Mouse (Mus musculus): ENCODE measurements around the gene Kprp. TPM values are rescaled to one million over a fixed set of nuclear protein-coding genes. Genes with fewer than 3 reads are reported as not detected.
"Not testable (repeated sequence)": the region's sequence is repeated elsewhere in the genome, so short reads cannot be mapped to it uniquely, and the experiment has no call there.

Gene Kprp
- not detected in 2 replicates for polyA plus RNA-seq (2016; fragmentation: Nextera tagmentation; extraction: Ambion mirVana)

- no peaks in the 10 kb centered on the region for H3K36me3 ChIP-seq (replicated peaks)
- no peaks in the 10 kb centered on the region for H3K9me3 ChIP-seq
- H3K4me3 ChIP-seq, result no peak within 1 kb of the TSS
- WGBS, result 70% methylated on average over 1 of the region's 1 CpGs
- H3K27ac ChIP-seq, result no peak within 1 kb of the TSS
- H3K4me1 ChIP-seq, result no peaks in the 10 kb centered on the region
- H3K27me3 ChIP-seq (ENCODE audit: poor library complexity, severe bottlenecking), result no peaks in the 10 kb centered on the region
- no peak for DNase-seq (ENCODE audit: extremely low spot score, low spot score)
These were observed at the start of gene Kprp for GRCm38 (mm10) chr3:92827108-92827507. Gene Kprp, minus strand, starts transcription at chr3:92827247.

DNA sequence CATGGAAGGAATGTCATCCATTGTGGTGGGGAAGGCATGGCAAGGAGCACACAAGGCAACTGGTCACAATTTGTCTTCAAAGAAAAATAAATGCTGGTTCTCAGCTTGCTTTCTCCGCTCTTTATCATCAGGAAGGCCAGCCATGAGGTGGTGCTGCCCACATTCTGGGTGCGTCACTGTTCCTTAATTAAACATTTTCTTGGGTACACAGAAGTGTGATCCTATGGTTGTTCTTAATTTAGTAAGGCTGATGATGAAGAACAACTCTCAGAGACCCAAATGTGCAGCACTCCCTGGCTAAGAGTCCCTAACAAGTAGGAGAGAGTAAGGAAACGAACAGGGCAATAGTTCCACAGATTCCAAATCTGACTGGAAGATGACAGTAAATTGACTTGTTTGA is 47.1 kb upstream of the Kprp start:
- no peak for DNase-seq (ENCODE audit: extremely low spot score, low spot score)
- 89% methylated on average over 3 of the region's 3 CpGs for WGBS

GRCm38 (mm10) chr3:92870116-92870515 is 43.1 kb upstream of the Kprp start, which contains the start of gene 2310050C09Rik:
Gene 2310050C09Rik, minus strand, starts transcription at chr3:92870216.
- Histone ChIP-seq H3K27me3 (ENCODE audit: poor library complexity, severe bottlenecking) (no peaks in the 10 kb centered on the region), H3K4me3 (no peak within 1 kb of the TSS), H3K4me1 (no peaks in the 10 kb centered on the region), H3K27ac (no peak within 1 kb of the TSS), H3K36me3 (replicated peaks) (no peaks in the 10 kb centered on the region), H3K9me3 (no peaks in the 10 kb centered on the region)
- 88% methylated on average over 4 of the region's 4 CpGs for WGBS
- no peak for DNase-seq (ENCODE audit: extremely low spot score, low spot score)

More for the DNA sequence above, 47.1 kb upstream of the Kprp start:
- Histone ChIP-seq H3K36me3 (replicated peaks) (no peaks in the 10 kb centered on the region), H3K27ac (no peak overlapping the region), H3K27me3 (ENCODE audit: poor library complexity, severe bottlenecking) (no peaks in the 10 kb centered on the region), H3K4me3 (no peak overlapping the region), H3K4me1 (no peaks in the 10 kb centered on the region), H3K9me3 (no peaks in the 10 kb centered on the region)

GRCm38 (mm10) chr3:92851186-92851585 is 24.1 kb upstream of the Kprp start, which contains the start of gene Lce1l:
Gene Lce1l, minus strand, starts transcription at chr3:92851286.
- H3K4me3 ChIP-seq, result no peak within 1 kb of the TSS
- H3K27ac ChIP-seq, result no peak within 1 kb of the TSS
- H3K9me3 ChIP-seq, result no peaks in the 10 kb centered on the region
- whole genome bisulfite sequencing, result 92% methylated on average over 3 of the region's 3 CpGs
- no peak for DNase-seq (ENCODE audit: extremely low spot score, low spot score)
- H3K27me3 ChIP-seq (ENCODE audit: poor library complexity, severe bottlenecking), result no peaks in the 10 kb centered on the region
- no peaks in the 10 kb centered on the region for H3K4me1 ChIP-seq
- no peaks in the 10 kb centered on the region for H3K36me3 ChIP-seq (replicated peaks)

DNA sequence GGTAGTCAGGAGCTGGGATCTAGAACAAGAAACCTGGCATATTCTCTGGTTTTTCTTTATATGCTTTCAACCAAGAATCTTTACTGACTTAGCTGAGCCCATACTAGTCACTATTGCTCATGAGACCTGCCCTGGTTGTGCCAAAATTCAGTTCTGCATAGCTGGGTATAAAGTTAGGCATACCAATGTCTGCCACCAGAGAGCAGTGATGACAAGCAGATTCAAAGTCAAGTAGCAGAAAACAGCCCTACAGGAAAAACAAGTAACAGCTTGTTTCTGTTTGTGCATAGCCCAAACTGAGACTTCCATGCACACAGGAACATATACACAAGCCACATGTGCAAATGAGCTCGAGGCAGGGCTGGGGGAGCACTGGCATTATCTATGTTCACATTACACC is 1.2 kb downstream of the Kprp start:
- no peaks in the 10 kb centered on the region for H3K36me3 ChIP-seq (replicated peaks)
- H3K4me3 ChIP-seq, result no peak overlapping the region
- no peaks in the 10 kb centered on the region for H3K27me3 ChIP-seq (ENCODE audit: poor library complexity, severe bottlenecking)
- 39% methylated on average over 1 of the region's 1 CpGs for WGBS
- H3K27ac ChIP-seq, result no peak overlapping the region
- H3K4me1 ChIP-seq, result no peaks in the 10 kb centered on the region
- no peak for DNase-seq (ENCODE audit: extremely low spot score, low spot score)
- no peaks in the 10 kb centered on the region for H3K9me3 ChIP-seq

DNA sequence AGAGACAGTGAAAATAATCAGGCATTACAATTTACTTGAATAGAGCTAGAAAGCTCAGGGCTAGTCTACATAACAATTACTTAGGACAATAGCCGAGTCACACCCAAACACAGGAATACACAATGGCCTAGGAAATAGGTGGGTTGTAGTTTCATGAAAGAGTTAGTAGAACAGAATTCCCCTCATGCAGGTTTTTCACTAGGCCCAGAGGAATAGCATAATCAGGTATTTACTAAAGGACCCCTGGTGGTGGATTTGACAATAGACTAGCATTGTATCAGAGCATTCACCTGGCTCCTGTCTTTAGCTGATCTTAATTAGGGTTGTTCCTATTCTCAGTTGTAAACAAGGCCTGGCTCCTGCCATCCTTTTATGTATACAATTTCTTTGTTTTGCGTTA is 11.0 kb downstream of the Kprp start:
- H3K27ac ChIP-seq; DNase-seq (ENCODE audit: extremely low spot score, low spot score); H3K36me3 ChIP-seq (replicated peaks); H3K27me3 ChIP-seq (ENCODE audit: poor library complexity, severe bottlenecking); H3K9me3 ChIP-seq; H3K4me3 ChIP-seq; H3K4me1 ChIP-seq: not testable (repeated sequence)
- WGBS, result 89% methylated on average over 2 of the region's 2 CpGs

DNA sequence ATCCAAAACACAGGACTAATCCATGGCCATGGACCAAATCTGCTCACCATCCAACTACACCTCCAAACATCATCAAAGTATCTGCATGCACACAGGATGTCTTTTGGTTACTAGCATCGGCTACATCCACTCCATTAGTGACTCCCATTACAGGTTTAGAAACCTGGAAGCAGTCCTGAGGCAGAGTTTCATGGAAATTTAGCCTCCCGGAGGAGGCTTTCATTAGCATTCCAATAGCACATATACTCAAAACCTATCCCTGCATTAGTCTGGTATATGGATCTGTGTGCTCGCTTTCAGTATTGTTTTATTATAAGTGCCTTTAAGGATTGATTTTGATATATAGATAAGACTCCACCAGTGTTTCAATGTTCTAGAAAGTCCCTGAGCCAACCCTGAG is 11.5 kb downstream of the Kprp start:
- no peak overlapping the region for H3K27ac ChIP-seq
- DNase-seq (ENCODE audit: extremely low spot score, low spot score), result no peak
- no peaks in the 10 kb centered on the region for H3K36me3 ChIP-seq (replicated peaks)
- 92% methylated on average over 3 of the region's 3 CpGs for WGBS
- no peaks in the 10 kb centered on the region for H3K9me3 ChIP-seq
- H3K4me1 ChIP-seq, result no peaks in the 10 kb centered on the region
- H3K4me3 ChIP-seq, result no peak overlapping the region
- H3K27me3 ChIP-seq (ENCODE audit: poor library complexity, severe bottlenecking), result no peaks in the 10 kb centered on the region

GRCm38 (mm10) chr3:92807791-92808190 is 19.3 kb downstream of the Kprp start, which contains the start of gene Lce1k:
Gene Lce1k, minus strand, starts transcription at chr3:92807891.
- no peaks in the 10 kb centered on the region for H3K27me3 ChIP-seq (ENCODE audit: poor library complexity, severe bottlenecking)
- H3K27ac ChIP-seq, result no peak within 1 kb of the TSS
- H3K9me3 ChIP-seq, result no peaks in the 10 kb centered on the region
- H3K4me3 ChIP-seq, result no peak within 1 kb of the TSS
- H3K4me1 ChIP-seq, result no peaks in the 10 kb centered on the region
- DNase-seq (ENCODE audit: extremely low spot score, low spot score), result no peak
- no peaks in the 10 kb centered on the region for H3K36me3 ChIP-seq (replicated peaks)

- H3K27ac ChIP-seq, result no peak within 1 kb of the TSS
- H3K4me1 ChIP-seq, result no peaks in the 10 kb centered on the region
- no peak for DNase-seq (ENCODE audit: extremely low spot score, low spot score)
- no peaks in the 10 kb centered on the region for H3K9me3 ChIP-seq
- no peak within 1 kb of the TSS for H3K4me3 ChIP-seq
- 88% methylated on average over 1 of the region's 1 CpGs for WGBS
- H3K27me3 ChIP-seq (ENCODE audit: poor library complexity, severe bottlenecking), result no peaks in the 10 kb centered on the region
- H3K36me3 ChIP-seq (replicated peaks), result no peaks in the 10 kb centered on the region
These were observed 36.6 kb downstream of the Kprp start, which contains the start of gene Lce1j for GRCm38 (mm10) chr3:92790414-92790813. Gene Lce1j, minus strand, starts transcription at chr3:92790514.

- no peak for DNase-seq (ENCODE audit: extremely low spot score, low spot score)
- Histone ChIP-seq H3K36me3 (replicated peaks) (no peaks in the 10 kb centered on the region), H3K27ac (no peak within 1 kb of the TSS), H3K9me3 (no peaks in the 10 kb centered on the region), H3K4me1 (no peaks in the 10 kb centered on the region), H3K27me3 (ENCODE audit: poor library complexity, severe bottlenecking) (no peaks in the 10 kb centered on the region), H3K4me3 (no peak within 1 kb of the TSS)
- 88% methylated on average over 1 of the region's 1 CpGs for WGBS
These were observed 48.2 kb downstream of the Kprp start, which contains the start of gene Lce1i for GRCm38 (mm10) chr3:92778799-92779198. Gene Lce1i, minus strand, starts transcription at chr3:92778899.

Other genes starting within 250 kb of the Kprp start
- not detected in 2 replicates for gene Smcp, start 238.2 kb downstream of the Kprp start, polyA plus RNA-seq (2016; fragmentation: Nextera tagmentation; extraction: Ambion mirVana)
- gene 2210017I01Rik, start 219.8 kb downstream of the Kprp start, polyA plus RNA-seq (2016; fragmentation: Nextera tagmentation; extraction: Ambion mirVana), result not detected in 2 replicates
- gene Lce6a, start 205.6 kb downstream of the Kprp start, polyA plus RNA-seq (2016; fragmentation: Nextera tagmentation; extraction: Ambion mirVana), result not detected in 2 replicates
- gene Lce1a1, start 178.9 kb downstream of the Kprp start, polyA plus RNA-seq (2016; fragmentation: Nextera tagmentation; extraction: Ambion mirVana), result not detected in 2 replicates
- gene Lce1b, start 170.3 kb downstream of the Kprp start, polyA plus RNA-seq (2016; fragmentation: Nextera tagmentation; extraction: Ambion mirVana), result not detected in 2 replicates
- not detected in 2 replicates for gene Lce1a2, start 156.9 kb downstream of the Kprp start, polyA plus RNA-seq (2016; fragmentation: Nextera tagmentation; extraction: Ambion mirVana)
- gene Lce1c, start 148.0 kb downstream of the Kprp start, polyA plus RNA-seq (2016; fragmentation: Nextera tagmentation; extraction: Ambion mirVana), result not detected in 2 replicates
- gene Lce1d, start 140.0 kb downstream of the Kprp start, polyA plus RNA-seq (2016; fragmentation: Nextera tagmentation; extraction: Ambion mirVana), result not detected in 2 replicates
- gene Lce1e, start 118.2 kb downstream of the Kprp start, polyA plus RNA-seq (2016; fragmentation: Nextera tagmentation; extraction: Ambion mirVana), result not detected in 2 replicates
- gene Lce1f, start 106.9 kb downstream of the Kprp start, polyA plus RNA-seq (2016; fragmentation: Nextera tagmentation; extraction: Ambion mirVana), result not detected in 2 replicates
- not detected in 2 replicates for gene Gm38119, start 88.2 kb downstream of the Kprp start, polyA plus RNA-seq (2016; fragmentation: Nextera tagmentation; extraction: Ambion mirVana)
- gene Lce1g, start 74.9 kb downstream of the Kprp start, polyA plus RNA-seq (2016; fragmentation: Nextera tagmentation; extraction: Ambion mirVana), result not detected in 2 replicates
- gene Lce1h, start 62.2 kb downstream of the Kprp start, polyA plus RNA-seq (2016; fragmentation: Nextera tagmentation; extraction: Ambion mirVana), result not detected in 2 replicates
- not detected in 2 replicates for gene Lce1i, start 48.3 kb downstream of the Kprp start, polyA plus RNA-seq (2016; fragmentation: Nextera tagmentation; extraction: Ambion mirVana)
- not detected in 2 replicates for gene Lce1j, start 36.7 kb downstream of the Kprp start, polyA plus RNA-seq (2016; fragmentation: Nextera tagmentation; extraction: Ambion mirVana)
- gene Lce1k, start 19.4 kb downstream of the Kprp start, polyA plus RNA-seq (2016; fragmentation: Nextera tagmentation; extraction: Ambion mirVana), result not detected in 2 replicates
- not detected in 2 replicates for gene Lce1l, start 24.0 kb upstream of the Kprp start, polyA plus RNA-seq (2016; fragmentation: Nextera tagmentation; extraction: Ambion mirVana)
- not detected in 2 replicates for gene 2310050C09Rik, start 43.0 kb upstream of the Kprp start, polyA plus RNA-seq (2016; fragmentation: Nextera tagmentation; extraction: Ambion mirVana)
- gene Lce3a, start 99.0 kb upstream of the Kprp start, polyA plus RNA-seq (2016; fragmentation: Nextera tagmentation; extraction: Ambion mirVana), result not detected in 2 replicates
- not detected in 2 replicates for gene Lce3b, start 105.7 kb upstream of the Kprp start, polyA plus RNA-seq (2016; fragmentation: Nextera tagmentation; extraction: Ambion mirVana)
- not detected in 2 replicates for gene Lce3c, start 117.2 kb upstream of the Kprp start, polyA plus RNA-seq (2016; fragmentation: Nextera tagmentation; extraction: Ambion mirVana)
- not detected in 2 replicates for gene Lce3d, start 130.1 kb upstream of the Kprp start, polyA plus RNA-seq (2016; fragmentation: Nextera tagmentation; extraction: Ambion mirVana)
- gene Lce3e, start 139.8 kb upstream of the Kprp start, polyA plus RNA-seq (2016; fragmentation: Nextera tagmentation; extraction: Ambion mirVana), result not detected in 2 replicates
- gene Lce3f, start 165.0 kb upstream of the Kprp start, polyA plus RNA-seq (2016; fragmentation: Nextera tagmentation; extraction: Ambion mirVana), result not detected in 2 replicates
- 0.31 TPM in 1 of 2 replicates, not detected in the other for gene Crct1, start 188.4 kb upstream of the Kprp start, polyA plus RNA-seq (2016; fragmentation: Nextera tagmentation; extraction: Ambion mirVana)
- gene Lce1m, start 191.8 kb upstream of the Kprp start, polyA plus RNA-seq (2016; fragmentation: Nextera tagmentation; extraction: Ambion mirVana), result not detected in 2 replicates
- gene Gm4858, start 241.6 kb upstream of the Kprp start, polyA plus RNA-seq (2016; fragmentation: Nextera tagmentation; extraction: Ambion mirVana), result not detected in 2 replicates

Measured in forebrain, embryonic 10.5 days (tissue).